Mouse (Mus musculus) lung, embryonic 16.5 days (tissue): ENCODE data around the gene Gnptab. TPM values are rescaled to one million over a fixed set of nuclear protein-coding genes. Genes with fewer than 3 reads are reported as not detected.
A peak's percentile ranks its signal among the peaks of the same experiment; 100 is the strongest.

Experiments used
- ATAC-seq: fragments of 200-750 bp; cut with Nextera tagmentation; 2 replicates; pipeline ENCODE4 v1.8.0; 2017; ENCODE audit warnings: low read depth, mild to moderate bottlenecking, moderate library complexity
- H3K27ac ChIP-seq: fragments of 300-500 bp; sonication (generic); 2 replicates; pipeline ENCODE4 v1.5.1; 2014; ENCODE audit warnings: mild to moderate bottlenecking, control low read depth, low read length
- H3K27me3 ChIP-seq: fragments of 300-500 bp; sonication (generic); 2 replicates; pipeline ENCODE4 v1.6.1; 2014; ENCODE audit warnings: low read depth, low read length, mixed read lengths; ENCODE audit not compliant: control insufficient read depth, insufficient read depth
- H3K36me3 ChIP-seq: fragments of 300-500 bp; sonication (generic); 2 replicates; pipeline ENCODE4 v1.6.1; 2014; ENCODE audit warnings: low read length; ENCODE audit not compliant: control insufficient read depth, insufficient read depth
- H3K4me1 ChIP-seq: fragments of 300-500 bp; sonication (generic); replicated peaks from 2 replicates; pipeline ENCODE4 v1.6.1; 2014; ENCODE audit warnings: low read length, mixed read lengths; ENCODE audit not compliant: control insufficient read depth, insufficient read depth
- H3K4me2 ChIP-seq: fragments of 300-500 bp; sonication (generic); 2 replicates; pipeline ENCODE4 v1.6.1; 2014; ENCODE audit warnings: low read depth, low read length, control low read depth
- H3K4me3 ChIP-seq: fragments of 300-500 bp; sonication (generic); 2 replicates; pipeline ENCODE4 v1.5.1; 2014; ENCODE audit warnings: mild to moderate bottlenecking, low read length, control low read depth
- H3K9ac ChIP-seq: fragments of 300-500 bp; sonication (generic); 2 replicates; pipeline ENCODE4 v1.6.1; 2014; ENCODE audit warnings: low read length, control low read depth
- H3K9me3 ChIP-seq: fragments of 300-500 bp; sonication (generic); 2 replicates; pipeline ENCODE4 v1.6.1; 2016; ENCODE audit warnings: low read length; ENCODE audit not compliant: control insufficient read depth
- WGBS: fragments of 180-500 bp; shearing (Covaris S2); extraction: QIAGEN DNeasy Blood & Tissue Kit; methylation state at CpG from one replicate; pipeline ENCODE4 v1.1.7; 2014; 5-methylcytosine and 5-hydroxymethylcytosine counted together
- polyA plus RNA-seq: library from polyadenylated mRNA; unstranded; fragments of >200 nt; fragmentation: Nextera tagmentation; extraction: Ambion mirVana; gene quantifications from 2 replicates; pipeline ENCODE4 v1.2.1, GENCODE M21; 2015

Gene Gnptab
- polyA plus RNA-seq, 1 experiment from 2014 or later, result 18.1 TPM

DNA sequence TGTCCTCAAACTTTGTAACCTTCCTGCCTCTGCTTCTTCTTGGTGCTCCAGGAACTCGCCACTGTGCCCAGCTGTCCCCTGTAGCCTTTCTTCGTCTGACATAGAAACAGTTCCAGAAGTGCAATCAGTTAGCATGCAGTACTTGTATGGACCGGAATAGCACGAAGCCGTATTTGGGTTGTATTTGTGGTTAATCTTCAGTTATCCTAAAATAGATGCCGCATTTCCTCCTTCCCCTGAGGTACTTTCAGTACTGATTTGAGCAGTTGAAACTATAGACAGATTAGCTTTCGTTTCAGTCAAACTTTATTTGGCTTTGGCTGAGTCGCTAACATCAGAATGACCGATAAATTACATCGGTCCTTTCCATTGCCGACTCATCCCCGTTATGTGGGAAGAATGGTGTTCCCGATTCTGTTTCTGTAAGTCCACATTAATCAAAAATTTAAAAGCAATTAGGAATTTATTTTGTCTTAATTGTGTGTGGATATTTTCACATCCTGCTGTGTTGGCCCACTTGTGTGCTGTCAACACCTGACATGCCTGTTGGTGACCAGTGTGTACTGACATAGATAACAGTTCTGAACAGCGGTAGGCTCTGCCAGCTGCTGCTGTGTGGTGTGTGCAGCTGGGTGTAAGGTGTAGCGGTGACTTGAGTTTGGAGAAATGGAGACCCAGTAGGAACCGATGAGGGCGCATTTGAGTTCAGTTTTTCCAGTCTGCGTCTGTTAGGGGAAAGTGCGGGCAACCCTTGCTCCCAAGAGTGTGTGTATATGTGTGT lies 41.9 kb downstream of the Gnptab start:
- WGBS, result 90% methylated on average over 19 of the region's 19 CpGs
- no peak for ATAC-seq
- Histone ChIP-seq H3K9me3 (no peaks in the 10 kb centered on the region), H3K9ac (no peak overlapping the region), H3K36me3 (peaks cover 8% of the 10 kb centered on the region; the same call in 1 of the 2 replicates), H3K4me2 (no peak overlapping the region), H3K4me3 (no peak overlapping the region), H3K27ac (no peak overlapping the region), H3K27me3 (no peaks in the 10 kb centered on the region), H3K4me1 (no peaks in the 10 kb centered on the region)

- Histone ChIP-seq H3K4me2 (no peak overlapping the region), H3K27me3 (no peaks in the 10 kb centered on the region), H3K27ac (no peak overlapping the region), H3K4me1 (no peaks in the 10 kb centered on the region), H3K9me3 (no peaks in the 10 kb centered on the region), H3K9ac (no peak overlapping the region), H3K36me3 (peaks cover 5% of the 10 kb centered on the region), H3K4me3 (no peak overlapping the region)
- ATAC-seq, result peak; percentile 73
- 93% methylated on average over 2 of the region's 2 CpGs for WGBS
These were observed 47.4 kb downstream of the Gnptab start for GRCm38 (mm10) chr10:88426158-88426816.

- H3K9me3 ChIP-seq, result no peaks in the 10 kb centered on the region
- H3K27me3 ChIP-seq, result no peaks in the 10 kb centered on the region
- no peak overlapping the region for H3K4me2 ChIP-seq
- WGBS, result 58% methylated on average over 5 of the region's 5 CpGs
- ATAC-seq, result no peak
- H3K4me1 ChIP-seq, result no peaks in the 10 kb centered on the region
- no peak overlapping the region for H3K9ac ChIP-seq
- H3K27ac ChIP-seq, result no peak overlapping the region
- H3K4me3 ChIP-seq, result no peak overlapping the region
- H3K36me3 ChIP-seq, result peaks cover 8% of the 10 kb centered on the region
These were observed 48.0 kb downstream of the Gnptab start for GRCm38 (mm10) chr10:88426896-88427295.

DNA sequence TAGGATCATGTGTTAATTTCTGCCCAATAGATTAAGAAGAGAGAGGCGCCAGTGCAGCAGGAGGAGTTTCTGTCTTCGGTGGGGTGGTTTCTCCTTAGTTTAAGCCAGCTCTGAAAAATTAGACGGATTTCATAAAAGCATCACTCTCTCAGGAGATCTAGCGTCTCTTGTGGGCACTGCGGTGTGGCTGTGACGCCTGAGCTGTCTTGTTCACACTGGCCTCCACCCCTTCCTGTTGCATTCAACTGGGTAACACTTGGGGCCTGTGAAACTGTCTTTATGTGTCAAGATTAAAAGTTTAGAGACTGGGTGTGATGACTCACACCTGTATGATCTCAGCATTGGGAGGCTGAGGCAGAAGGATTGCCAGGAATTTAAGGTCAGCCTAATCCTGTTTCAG lies 49.1 kb downstream of the Gnptab start:
- H3K9ac ChIP-seq, result no peak overlapping the region
- WGBS, result 88% methylated on average over 6 of the region's 6 CpGs

DNA sequence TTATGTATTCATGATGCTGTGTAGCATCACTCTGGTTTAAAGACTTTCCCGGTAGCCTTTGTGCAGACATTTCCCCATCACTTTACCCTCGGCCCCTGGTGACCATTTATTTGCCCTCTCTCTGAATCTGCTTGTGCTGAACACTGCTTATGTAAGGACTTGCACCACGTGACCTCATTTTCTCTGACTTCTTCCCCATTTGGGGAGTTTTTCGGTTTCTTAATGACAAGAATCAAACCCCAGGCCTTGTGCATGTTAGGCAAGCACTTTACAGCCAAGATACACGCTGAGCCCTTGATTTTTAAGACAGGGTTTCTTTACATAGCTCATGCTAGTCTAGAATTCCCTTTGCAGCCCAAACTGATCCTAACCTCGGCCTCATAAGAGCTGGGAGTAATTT lies 62.3 kb downstream of the Gnptab start:
- WGBS, result 69% methylated on average over 6 of the region's 6 CpGs
- no peaks in the 10 kb centered on the region for H3K27me3 ChIP-seq
- H3K4me3 ChIP-seq, result no peak overlapping the region
- no peaks in the 10 kb centered on the region for H3K9me3 ChIP-seq
- no peak overlapping the region for H3K27ac ChIP-seq
- no peak for ATAC-seq
- no peak overlapping the region for H3K4me2 ChIP-seq
- no peak overlapping the region for H3K9ac ChIP-seq
- peaks cover 12% of the 10 kb centered on the region; the same call in 1 of the 2 replicates for H3K36me3 ChIP-seq
- no peaks in the 10 kb centered on the region for H3K4me1 ChIP-seq

More for the DNA sequence above, 49.1 kb downstream of the Gnptab start:
- H3K4me2 ChIP-seq, result no peak overlapping the region
- H3K9me3 ChIP-seq, result no peaks in the 10 kb centered on the region
- H3K27ac ChIP-seq, result no peak overlapping the region
- ATAC-seq, result no peak
- peaks cover 13% of the 10 kb centered on the region for H3K36me3 ChIP-seq
- no peak overlapping the region for H3K4me3 ChIP-seq
- no peaks in the 10 kb centered on the region for H3K4me1 ChIP-seq
- H3K27me3 ChIP-seq, result no peaks in the 10 kb centered on the region

DNA sequence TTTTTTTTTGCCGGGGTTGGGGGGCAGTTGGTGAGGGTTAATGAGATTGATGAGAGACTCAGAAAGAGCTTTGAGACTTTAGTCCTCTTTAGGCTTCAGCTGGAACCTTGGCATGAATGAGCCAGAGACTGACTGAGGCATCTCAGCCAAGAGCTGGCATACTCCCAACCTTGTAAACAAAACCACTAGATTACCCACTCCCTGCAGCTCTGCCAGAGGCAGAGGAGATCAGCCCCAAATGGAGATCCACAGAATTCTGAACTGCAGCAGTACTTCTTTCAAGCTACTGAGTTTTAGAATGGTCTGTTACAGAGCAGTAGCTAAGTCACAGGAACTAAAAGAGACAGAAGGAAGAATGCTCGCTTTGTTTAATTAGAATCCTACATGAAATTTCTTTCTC lies 72.3 kb downstream of the Gnptab start:
- H3K27ac ChIP-seq, result 0 out of 2 replicates have a peak overlapping the region, but pooled peaks have one; percentile 10
- 0 out of 2 replicates have a peak, but pooled peaks have one; percentile 38 for ATAC-seq
- no peak overlapping the region for H3K4me2 ChIP-seq
- 61% methylated on average over 2 of the region's 2 CpGs for WGBS
- H3K27me3 ChIP-seq, result no peaks in the 10 kb centered on the region
- no peaks in the 10 kb centered on the region for H3K9me3 ChIP-seq
- no peak overlapping the region for H3K9ac ChIP-seq
- no peak overlapping the region for H3K4me3 ChIP-seq
- no peaks in the 10 kb centered on the region; the same call in 1 of the 2 replicates for H3K36me3 ChIP-seq
- H3K4me1 ChIP-seq, result peaks cover 6% of the 10 kb centered on the region; the same call in 1 of the 2 replicates

DNA sequence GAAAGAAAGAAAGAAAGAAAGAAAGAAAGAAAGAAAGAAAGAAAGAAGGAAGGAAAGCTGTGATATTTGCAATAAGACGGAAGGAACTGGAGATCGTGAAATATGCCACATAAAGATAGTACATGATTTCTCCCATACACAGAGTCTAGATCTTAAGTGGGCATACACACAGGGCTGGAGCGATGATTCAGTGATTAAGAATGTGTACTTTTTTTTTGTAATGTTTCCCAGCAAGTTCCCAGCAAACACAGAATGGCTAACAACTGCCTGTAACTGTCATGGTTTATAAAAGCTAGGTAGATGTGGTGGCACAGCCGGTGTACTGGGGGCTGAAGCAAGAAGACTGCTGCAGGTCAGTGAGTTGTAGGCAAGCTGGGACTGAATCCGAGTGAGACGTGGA lies 73.1 kb downstream of the Gnptab start:
- WGBS, result 74% methylated on average over 6 of the region's 6 CpGs
- no peak overlapping the region for H3K4me3 ChIP-seq
- no peaks in the 10 kb centered on the region for H3K9me3 ChIP-seq
- no peak overlapping the region for H3K4me2 ChIP-seq
- H3K36me3 ChIP-seq, result no peaks in the 10 kb centered on the region
- no peak overlapping the region for H3K9ac ChIP-seq
- peaks cover 6% of the 10 kb centered on the region; the same call in 1 of the 2 replicates for H3K4me1 ChIP-seq
- H3K27ac ChIP-seq, result no peak overlapping the region
- H3K27me3 ChIP-seq, result no peaks in the 10 kb centered on the region
- ATAC-seq, result no peak

DNA sequence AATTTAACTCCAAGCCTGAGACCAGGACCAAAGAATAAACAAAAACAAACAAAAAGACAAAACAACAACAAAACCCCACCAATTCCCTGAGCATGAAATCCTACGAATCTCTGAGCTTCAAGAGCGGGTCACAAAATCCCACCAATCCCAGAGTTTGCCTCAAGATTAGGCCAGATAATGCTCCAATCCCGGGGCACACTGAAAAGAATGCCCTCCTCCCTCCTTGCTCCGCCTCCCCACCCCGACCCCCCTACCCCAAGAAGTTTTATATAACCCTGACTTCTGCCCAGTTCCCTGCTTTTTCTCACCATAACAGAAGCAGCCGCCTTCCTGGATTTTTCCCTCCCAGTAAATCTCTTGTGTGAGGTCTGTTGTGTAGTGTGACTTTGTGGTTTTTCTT lies 78.9 kb downstream of the Gnptab start:
- Histone ChIP-seq H3K4me3 (peak overlapping the region; percentile 17; the same call in 1 of the 2 replicates), H3K9ac (peak overlapping the region; percentile 41; the same call in 1 of the 2 replicates), H3K27me3 (no peaks in the 10 kb centered on the region), H3K4me2 (peak overlapping the region; percentile 33; the same call in 1 of the 2 replicates), H3K36me3 (no peaks in the 10 kb centered on the region), H3K4me1 (no peaks in the 10 kb centered on the region), H3K9me3 (no peaks in the 10 kb centered on the region), H3K27ac (peak overlapping the region; percentile 39)
- 30% methylated on average over 6 of the region's 6 CpGs for WGBS
- ATAC-seq, result peak; percentile 84

- Histone ChIP-seq H3K27ac (no peak within 1 kb of the TSS), H3K9ac (no peak within 1 kb of the TSS), H3K36me3 (no peaks in the 10 kb centered on the region), H3K27me3 (no peaks in the 10 kb centered on the region), H3K4me3 (no peak within 1 kb of the TSS), H3K4me2 (no peak within 1 kb of the TSS), H3K9me3 (no peaks in the 10 kb centered on the region), H3K4me1 (no peaks in the 10 kb centered on the region)
- 83% methylated on average over 33 of the region's 33 CpGs for WGBS
- peak; percentile 42 for ATAC-seq
These were observed 80.6 kb downstream of the Gnptab start, which contains the start of gene Sycp3 for GRCm38 (mm10) chr10:88459502-88459992. Gene Sycp3, plus strand, starts transcription at chr10:88459569.
